Mouse (Mus musculus): ENCODE data around the gene Hoxd4. TPM values are rescaled to one million over a fixed set of nuclear protein-coding genes. Genes with fewer than 3 reads are reported as not detected.

Gene Hoxd4
- polyA plus RNA-seq, 1 experiment from 2014 or later, result 0.20 TPM

- Histone ChIP-seq H3K36me3 (ENCODE audit: control insufficient read depth, insufficient read depth) (no peaks in the 10 kb centered on the region), H3K9ac (ENCODE audit: low read depth, low read length) (no peak overlapping the region), H3K4me2 (replicated peaks; ENCODE audit: low read depth) (peak overlapping the region; percentile 17), H3K4me3 (ENCODE audit: low read depth, low read length) (peak overlapping the region; percentile 16), H3K4me1 (replicated peaks; ENCODE audit: control insufficient read depth, insufficient read depth, low read length) (no peaks in the 10 kb centered on the region), H3K9me3 (ENCODE audit: control insufficient read depth) (no peaks in the 10 kb centered on the region), H3K27me3 (replicated peaks; ENCODE audit: control insufficient read depth, insufficient read depth, low read length) (peaks cover 88% of the 10 kb centered on the region), H3K27ac (ENCODE audit: low read depth, low read length) (no peak overlapping the region)
- TF ChIP-seq CTCF (IDR thresholded peaks at IDR 0.05; ENCODE audit: low read depth), result no peak
- 26% methylated on average over 56 of the region's 58 CpGs for WGBS
- no peak for ATAC-seq
These were observed 34.7 kb downstream of the Hoxd4 start for GRCm38 (mm10) chr2:74746298-74746921.

DNA sequence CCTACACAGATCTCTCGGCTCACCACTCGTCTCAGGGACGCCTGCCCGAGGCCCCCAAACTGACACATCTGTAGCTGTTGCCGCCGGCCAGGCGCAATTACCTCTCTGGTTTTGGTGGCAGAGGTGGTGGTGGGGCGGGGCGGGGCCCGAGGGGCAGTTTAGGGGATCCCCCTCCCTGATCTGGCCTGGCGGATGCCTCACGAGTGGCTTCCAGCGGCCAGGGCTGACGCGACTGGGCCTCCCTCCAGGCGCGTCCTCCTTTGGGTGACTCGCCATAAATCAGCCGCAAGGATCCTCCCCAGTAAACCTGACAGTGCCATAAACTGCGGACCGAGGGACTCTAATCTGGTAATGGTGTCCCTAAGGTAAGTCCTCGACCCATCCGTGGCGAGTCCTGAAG lies 35.3 kb downstream of the Hoxd4 start:
- peak overlapping the region; percentile 16; the same call in 1 of the 2 replicates for H3K4me3 ChIP-seq (ENCODE audit: low read depth, low read length)
- TF ChIP-seq CTCF (IDR thresholded peaks at IDR 0.05; ENCODE audit: low read depth), result no peak
- H3K4me1 ChIP-seq (replicated peaks; ENCODE audit: control insufficient read depth, insufficient read depth, low read length), result no peaks in the 10 kb centered on the region
- peaks cover 88% of the 10 kb centered on the region for H3K27me3 ChIP-seq (replicated peaks; ENCODE audit: control insufficient read depth, insufficient read depth, low read length)
- no peak overlapping the region for H3K27ac ChIP-seq (ENCODE audit: low read depth, low read length)
- no peak overlapping the region for H3K9ac ChIP-seq (ENCODE audit: low read depth, low read length)
- no peaks in the 10 kb centered on the region for H3K36me3 ChIP-seq (ENCODE audit: control insufficient read depth, insufficient read depth)
- peak overlapping the region; percentile 17; the same call in 1 of the 2 replicates for H3K4me2 ChIP-seq (replicated peaks; ENCODE audit: low read depth)
- 20% methylated on average over 24 of the region's 24 CpGs for WGBS
- no peak for ATAC-seq
- H3K9me3 ChIP-seq (ENCODE audit: control insufficient read depth), result no peaks in the 10 kb centered on the region

- 53% methylated on average over 11 of the region's 11 CpGs for WGBS
- Histone ChIP-seq H3K36me3 (ENCODE audit: control insufficient read depth, insufficient read depth) (no peaks in the 10 kb centered on the region), H3K4me1 (replicated peaks; ENCODE audit: control insufficient read depth, insufficient read depth, low read length) (no peaks in the 10 kb centered on the region), H3K4me2 (replicated peaks; ENCODE audit: low read depth) (no peak overlapping the region), H3K4me3 (ENCODE audit: low read depth, low read length) (no peak overlapping the region), H3K9me3 (ENCODE audit: control insufficient read depth) (no peaks in the 10 kb centered on the region), H3K27me3 (replicated peaks; ENCODE audit: control insufficient read depth, insufficient read depth, low read length) (peaks cover 89% of the 10 kb centered on the region), H3K9ac (ENCODE audit: low read depth, low read length) (no peak overlapping the region), H3K27ac (ENCODE audit: low read depth, low read length) (no peak overlapping the region)
- TF ChIP-seq CTCF (IDR thresholded peaks at IDR 0.05; ENCODE audit: low read depth), result no peak
- ATAC-seq, result no peak
These were observed 36.0 kb downstream of the Hoxd4 start for GRCm38 (mm10) chr2:74747661-74748141.

GRCm38 (mm10) chr2:74748436-74748995 lies 36.8 kb downstream of the Hoxd4 start:
- H3K36me3 ChIP-seq (ENCODE audit: control insufficient read depth, insufficient read depth), result no peaks in the 10 kb centered on the region
- no peak overlapping the region for H3K27ac ChIP-seq (ENCODE audit: low read depth, low read length)
- ATAC-seq, result no peak
- no peak for TF ChIP-seq CTCF (IDR thresholded peaks at IDR 0.05; ENCODE audit: low read depth)
- whole genome bisulfite sequencing, result 36% methylated on average over 9 of the region's 9 CpGs
- no peaks in the 10 kb centered on the region for H3K4me1 ChIP-seq (replicated peaks; ENCODE audit: control insufficient read depth, insufficient read depth, low read length)
- H3K4me2 ChIP-seq (replicated peaks; ENCODE audit: low read depth), result no peak overlapping the region
- peaks cover 96% of the 10 kb centered on the region for H3K27me3 ChIP-seq (replicated peaks; ENCODE audit: control insufficient read depth, insufficient read depth, low read length)
- no peaks in the 10 kb centered on the region for H3K9me3 ChIP-seq (ENCODE audit: control insufficient read depth)
- no peak overlapping the region for H3K9ac ChIP-seq (ENCODE audit: low read depth, low read length)
- H3K4me3 ChIP-seq (ENCODE audit: low read depth, low read length), result no peak overlapping the region

DNA sequence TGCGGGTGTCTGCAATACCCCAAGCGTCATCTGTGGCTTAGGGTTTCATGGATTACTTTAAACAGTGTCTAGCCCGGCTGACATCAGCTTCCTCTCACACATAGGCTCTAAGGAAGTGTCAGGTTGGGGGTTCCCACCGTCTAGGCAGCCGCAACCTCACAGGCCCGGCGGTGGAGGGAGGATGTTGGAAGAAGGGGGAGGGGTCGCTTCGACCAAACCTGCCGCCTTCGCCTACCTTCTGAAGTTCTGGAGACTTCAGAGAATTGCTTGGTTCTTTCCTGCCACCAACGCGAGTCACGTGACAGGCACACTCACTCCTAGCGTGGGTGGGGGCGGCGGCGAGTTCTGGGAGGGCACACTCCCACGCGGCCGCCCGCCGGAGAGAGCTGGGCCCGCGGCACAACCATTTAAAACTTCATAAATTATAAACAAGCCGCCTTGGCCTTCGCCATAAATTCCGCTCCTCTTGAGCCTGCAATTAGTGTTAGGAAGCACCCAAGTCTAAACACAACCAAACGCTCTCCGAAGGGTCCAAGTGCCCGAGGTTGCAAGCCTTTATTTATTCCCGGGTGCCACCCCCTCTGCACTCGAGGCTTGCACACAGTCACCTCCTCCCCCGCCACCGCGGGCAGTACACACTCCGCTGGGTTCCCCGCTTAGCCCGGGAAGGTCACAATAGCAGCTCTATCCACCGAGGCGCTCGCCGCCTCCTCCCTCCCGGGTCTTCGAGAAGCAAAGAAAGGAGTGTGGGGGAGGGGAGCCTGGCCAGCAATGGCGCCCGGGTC lies 37.8 kb downstream of the Hoxd4 start:
- ATAC-seq, result peak; percentile 36
- H3K4me1 ChIP-seq (replicated peaks; ENCODE audit: control insufficient read depth, insufficient read depth, low read length), result no peaks in the 10 kb centered on the region
- H3K36me3 ChIP-seq (ENCODE audit: control insufficient read depth, insufficient read depth), result no peaks in the 10 kb centered on the region
- no peaks in the 10 kb centered on the region for H3K9me3 ChIP-seq (ENCODE audit: control insufficient read depth)
- no peak for TF ChIP-seq CTCF (IDR thresholded peaks at IDR 0.05; ENCODE audit: low read depth)
- H3K27ac ChIP-seq (ENCODE audit: low read depth, low read length), result no peak overlapping the region
- WGBS, result under 1% methylated on average over 47 of the region's 47 CpGs
- peak overlapping the region; percentile 32 for H3K4me3 ChIP-seq (ENCODE audit: low read depth, low read length)
- H3K4me2 ChIP-seq (replicated peaks; ENCODE audit: low read depth), result peak overlapping the region; percentile 64
- no peak overlapping the region for H3K9ac ChIP-seq (ENCODE audit: low read depth, low read length)
- peaks cover 96% of the 10 kb centered on the region for H3K27me3 ChIP-seq (replicated peaks; ENCODE audit: control insufficient read depth, insufficient read depth, low read length)

GRCm38 (mm10) chr2:74750731-74751250 lies 39.1 kb downstream of the Hoxd4 start:
- Histone ChIP-seq H3K9me3 (ENCODE audit: control insufficient read depth) (no peaks in the 10 kb centered on the region), H3K4me2 (replicated peaks; ENCODE audit: low read depth) (no peak overlapping the region), H3K4me3 (ENCODE audit: low read depth, low read length) (no peak overlapping the region), H3K9ac (ENCODE audit: low read depth, low read length) (no peak overlapping the region), H3K27ac (ENCODE audit: low read depth, low read length) (no peak overlapping the region), H3K4me1 (replicated peaks; ENCODE audit: control insufficient read depth, insufficient read depth, low read length) (no peaks in the 10 kb centered on the region), H3K27me3 (replicated peaks; ENCODE audit: control insufficient read depth, insufficient read depth, low read length) (peaks cover 90% of the 10 kb centered on the region), H3K36me3 (ENCODE audit: control insufficient read depth, insufficient read depth) (no peaks in the 10 kb centered on the region)
- no peak for ATAC-seq
- TF ChIP-seq CTCF (IDR thresholded peaks at IDR 0.05; ENCODE audit: low read depth), result no peak
- WGBS, result 47% methylated on average over 5 of the region's 5 CpGs
